Mouse (Mus musculus) embryo, embryonic 10.5 days (tissue): ENCODE data around the gene Zfp811.
"Not testable (repeated sequence)": the region's sequence is repeated elsewhere in the genome, so short reads cannot be mapped to it uniquely, and the experiment has no call there.

ENCODE experiments used
- DNase-seq: peaks from one replicate; pipeline ENCODE4 v3.0.0-alpha.2; 2015; ENCODE audit warnings: low spot score

Zfp811 gene

DNA sequence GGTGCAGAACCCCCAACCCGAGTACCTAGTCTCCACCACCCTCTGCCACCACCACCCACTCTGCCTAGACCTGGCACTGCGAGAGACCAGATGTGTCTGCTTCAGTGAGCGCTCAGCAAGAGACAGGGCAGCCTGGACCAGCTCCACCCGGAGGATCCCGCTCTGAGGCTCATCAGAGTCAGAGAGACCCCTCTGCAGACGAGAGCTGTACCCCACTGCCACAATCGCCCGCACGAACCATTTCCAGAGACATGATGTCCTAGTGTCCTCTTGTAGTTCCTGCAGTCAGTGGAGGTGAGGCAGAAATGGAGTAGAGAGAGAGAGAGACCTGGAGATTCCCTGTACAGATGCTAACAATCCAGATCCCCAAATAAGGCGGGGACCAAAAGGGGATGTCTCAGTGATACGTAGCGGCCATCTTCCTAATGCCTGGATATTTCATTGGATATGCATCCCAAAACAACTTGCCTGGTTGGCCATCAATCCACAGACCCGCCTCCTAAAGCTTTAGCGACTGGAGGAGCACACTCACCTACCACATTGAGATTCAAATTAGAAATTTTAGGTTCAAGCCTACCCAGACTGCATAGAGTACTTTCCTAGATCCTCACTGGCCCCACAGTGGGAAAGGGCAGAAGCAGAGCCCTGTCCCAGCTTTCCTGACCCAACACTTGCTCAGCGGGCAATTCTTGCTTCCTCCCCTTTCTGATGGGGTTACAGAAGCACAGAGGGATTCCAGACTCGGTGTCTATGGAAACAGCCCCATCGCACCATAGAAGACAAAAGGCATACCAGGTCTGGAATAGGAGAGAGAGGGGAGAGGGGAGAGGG is at the start of gene Zfp811:
Gene Zfp811 (minus strand): TSS at position 388 of the 831 bp plus-strand sequence.
- peak; percentile 93 for DNase-seq

GRCm38 (mm10) chr17:32856713-32857112 is 47.0 kb upstream of the Zfp811 start:
- not testable (repeated sequence) for DNase-seq

DNA sequence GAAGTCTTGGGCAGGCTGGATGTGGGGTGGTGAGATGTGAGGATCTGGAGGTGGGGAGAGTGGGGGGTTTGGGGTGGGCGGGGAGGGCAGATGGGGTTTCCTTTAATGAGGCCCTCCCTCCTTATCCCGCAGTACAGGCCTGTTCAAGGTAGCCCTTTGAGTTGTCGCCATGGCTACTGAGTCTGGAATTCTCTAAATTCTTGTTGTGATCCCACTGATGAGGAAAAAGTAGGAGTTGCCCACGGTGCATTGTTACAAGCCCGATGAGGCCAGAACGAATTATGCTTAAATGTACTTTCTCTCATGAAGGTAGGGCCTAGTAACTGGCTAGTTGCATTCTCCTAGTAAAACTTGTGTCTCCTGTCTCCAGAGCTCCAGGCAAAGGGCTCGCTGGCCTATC is 41.9 kb upstream of the Zfp811 start:
- DNase-seq: peak; percentile 29

DNA sequence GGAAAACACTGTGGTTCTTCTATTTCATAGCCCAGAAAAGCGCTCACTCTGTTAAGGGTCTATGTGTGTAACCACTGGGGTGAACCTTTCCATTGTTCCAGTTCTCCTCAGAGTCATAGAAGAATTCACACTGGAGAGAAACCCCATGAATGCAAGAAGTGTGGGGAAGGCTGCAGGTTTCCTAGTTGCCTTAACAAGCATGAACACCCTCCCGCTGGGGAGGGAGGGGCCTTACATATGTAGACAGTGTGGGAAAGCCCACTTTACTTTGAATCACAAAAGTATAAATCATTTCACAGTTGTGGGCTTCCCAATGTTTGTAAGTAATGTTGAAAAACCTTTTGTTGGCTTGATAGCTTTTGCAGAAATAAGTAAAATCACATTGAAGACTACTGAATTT is 31.7 kb upstream of the Zfp811 start:
- peak; percentile 48 for DNase-seq

DNA sequence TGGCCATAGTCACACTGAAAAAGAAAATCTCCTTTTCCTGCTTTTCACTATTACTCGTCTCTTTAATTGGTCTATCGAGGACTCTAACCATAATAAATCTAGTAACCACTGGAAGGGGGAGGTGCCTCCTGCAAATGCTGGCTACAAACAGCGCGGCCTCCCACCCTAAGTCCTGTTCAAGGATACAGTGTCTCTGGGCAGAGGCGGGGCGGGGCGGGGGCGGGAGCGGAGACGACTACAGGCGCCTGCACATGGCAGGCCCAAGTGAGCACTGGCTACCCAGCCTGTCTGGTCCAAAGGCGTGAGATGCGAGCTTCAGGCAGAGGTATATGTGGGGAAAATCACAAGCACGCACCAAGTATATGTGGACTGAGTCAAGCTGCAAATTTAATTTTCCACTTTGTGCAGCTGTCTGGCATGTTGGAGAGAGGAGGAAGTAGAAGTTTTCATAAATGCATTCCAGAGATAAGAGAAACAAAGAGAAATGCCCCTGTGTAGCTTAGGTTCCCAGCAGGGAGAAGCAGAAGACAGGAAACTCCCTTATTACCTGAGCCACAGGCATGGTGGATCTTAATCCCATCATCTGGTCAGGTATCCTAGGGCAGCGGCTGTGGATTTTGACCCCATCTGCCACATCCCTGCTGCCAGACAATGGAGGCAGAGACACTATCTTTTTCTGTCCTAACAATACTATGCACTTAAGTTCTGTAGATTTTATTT is 29.5 kb upstream of the Zfp811 start:
- peak; percentile 9 for DNase-seq

- DNase-seq: no peak
Measured at GRCm38 (mm10) chr17:32830418-32830782, 20.7 kb upstream of the Zfp811 start.

- DNase-seq: peak; percentile 95
Measured at GRCm38 (mm10) chr17:32829540-32830417, 20.0 kb upstream of the Zfp811 start, which contains the start of gene Zfp799. TSS of gene Zfp799 (minus strand) at chr17:32830261.

DNA sequence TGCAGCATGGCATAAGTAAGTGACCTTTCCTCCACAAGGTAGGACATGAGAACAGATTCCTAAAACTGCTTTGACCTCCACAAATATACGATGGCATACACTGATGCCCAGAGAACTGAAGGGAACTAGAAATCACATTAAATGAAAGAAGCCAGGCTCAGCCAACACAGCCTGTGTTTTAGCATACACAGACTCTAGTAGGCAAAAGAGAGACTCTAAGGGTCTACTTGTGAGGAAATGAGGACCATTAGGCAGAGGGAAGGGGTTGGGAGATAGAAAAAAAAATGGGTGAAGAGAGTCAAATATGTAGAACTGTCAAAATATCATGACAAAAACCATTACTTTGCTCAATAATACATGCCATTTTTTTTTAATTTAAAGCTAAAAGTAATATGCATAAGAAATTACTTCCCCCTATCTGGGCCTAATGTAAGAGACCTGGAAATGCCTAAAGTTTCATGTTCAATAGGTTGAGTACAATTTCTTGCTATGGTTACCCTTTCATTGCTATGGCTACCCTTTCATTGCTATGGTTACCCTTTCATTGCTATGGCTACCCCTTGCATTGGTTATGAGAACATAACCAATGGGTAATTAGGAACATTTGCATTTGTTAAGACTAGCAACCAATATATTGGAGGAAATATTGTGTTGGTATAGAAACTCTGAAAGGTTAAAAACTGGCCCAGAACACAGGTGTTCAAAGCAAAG is 6.5 kb upstream of the Zfp811 start:
- DNase-seq: peak; percentile 64

- DNase-seq: no peak
Measured at GRCm38 (mm10) chr17:32814136-32814535, 4.4 kb upstream of the Zfp811 start.

DNA sequence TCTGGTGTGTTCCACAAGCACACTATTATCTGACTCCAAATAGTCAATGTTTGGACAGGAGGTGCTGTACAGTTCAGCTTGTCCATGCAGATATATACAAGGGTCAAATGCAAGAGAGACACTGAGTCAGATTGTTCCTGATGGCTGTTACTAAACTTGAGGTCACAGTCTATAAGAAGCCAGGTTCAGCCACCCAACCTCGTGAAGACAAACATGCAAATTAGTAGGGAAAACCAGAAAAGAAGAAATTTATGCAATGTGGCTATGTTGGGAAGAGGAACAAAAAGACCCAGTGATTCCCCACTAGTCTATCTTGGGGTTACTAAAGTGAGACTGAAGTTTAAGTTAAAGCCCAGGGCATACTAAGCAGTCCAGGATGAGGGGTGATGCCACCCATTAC is 917 bp upstream of the Zfp811 start:
- DNase-seq: peak; percentile 9

GRCm38 (mm10) chr17:32808921-32809320 is 810 bp downstream of the Zfp811 start:
- DNase-seq: peak; percentile 60

DNA sequence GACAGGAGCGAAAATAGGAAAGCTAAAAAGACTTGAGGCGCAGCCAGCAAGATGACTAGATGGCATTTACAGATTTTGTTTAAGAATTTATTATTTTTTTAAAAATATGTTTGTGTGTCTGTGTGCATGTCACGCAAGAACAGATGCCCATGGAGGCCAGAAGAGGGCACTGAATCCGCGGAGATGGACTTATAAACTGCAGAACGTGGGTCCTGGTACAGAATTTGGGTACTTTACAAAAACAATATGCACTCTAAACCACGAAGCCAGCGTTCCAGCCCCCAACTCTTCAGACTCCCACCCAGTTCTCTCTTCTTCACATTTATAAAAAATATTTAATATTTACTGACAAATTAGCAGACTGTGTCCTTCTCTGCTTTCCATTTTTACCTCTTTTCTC is 20.5 kb downstream of the Zfp811 start:
- DNase-seq: peak; percentile 19

GRCm38 (mm10) chr17:32788576-32788975 is 21.2 kb downstream of the Zfp811 start:
- DNase-seq: no peak

GRCm38 (mm10) chr17:32788094-32788559 is 21.6 kb downstream of the Zfp811 start, which contains the start of gene Zfp871:
TSS of gene Zfp871 (minus strand) at chr17:32788287.
- peak; percentile 97 for DNase-seq

DNA sequence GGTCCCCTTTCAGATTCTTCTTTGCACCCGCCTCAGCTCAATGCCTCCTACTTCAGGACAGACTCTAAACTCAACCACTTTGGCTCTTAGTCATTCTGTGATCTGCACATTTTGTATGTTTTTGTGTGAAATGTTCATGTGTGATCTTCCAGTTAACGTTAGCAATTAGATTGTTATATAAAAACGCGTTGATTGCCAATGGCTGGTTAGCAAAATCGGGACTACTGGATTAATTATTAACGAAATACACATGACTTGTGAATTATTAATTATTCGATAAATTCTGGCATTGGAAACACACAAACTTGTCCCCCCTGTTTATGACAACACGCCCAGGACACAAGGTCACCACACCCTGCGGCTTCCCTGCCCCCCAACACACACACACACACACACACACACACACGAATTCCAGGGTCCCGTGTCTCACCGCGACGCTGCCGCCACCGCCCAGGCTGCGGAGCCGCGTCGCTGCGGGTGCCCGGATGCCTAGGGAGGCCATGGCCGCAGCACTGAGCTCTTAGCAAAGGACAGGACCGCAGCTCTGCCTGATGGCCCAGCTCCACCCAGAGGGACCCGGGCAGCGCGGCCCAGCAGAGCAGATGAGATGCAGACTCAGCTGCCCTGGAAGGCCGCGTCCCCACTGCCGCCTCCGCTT is 22.2 kb downstream of the Zfp811 start:
- DNase-seq: peak; percentile 34

DNA sequence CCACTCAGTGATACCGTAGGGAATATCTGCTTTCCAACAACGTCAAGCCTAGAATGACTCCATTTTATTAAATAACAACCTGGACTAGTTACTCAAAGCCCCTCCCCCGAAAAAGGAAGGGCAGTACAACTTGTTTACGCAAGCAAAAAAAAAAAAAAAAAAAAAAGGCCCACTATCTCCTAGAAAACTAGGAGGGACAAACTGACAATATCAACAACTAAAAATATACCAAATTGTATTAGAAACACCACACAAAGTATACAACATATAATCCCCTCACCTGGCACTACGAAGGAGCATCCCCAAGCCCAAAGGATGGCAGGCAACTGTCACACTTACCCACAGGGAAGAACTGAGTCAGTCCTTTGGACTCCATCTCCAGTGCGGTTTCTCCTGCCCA is 22.8 kb downstream of the Zfp811 start:
- no peak for DNase-seq

- DNase-seq: no peak
Measured at GRCm38 (mm10) chr17:32785656-32786055, 24.1 kb downstream of the Zfp811 start.

- no peak for DNase-seq
Measured at GRCm38 (mm10) chr17:32777564-32777963, 32.2 kb downstream of the Zfp811 start.

- DNase-seq: no peak
Measured at GRCm38 (mm10) chr17:32771213-32771612, 38.5 kb downstream of the Zfp811 start.

GRCm38 (mm10) chr17:32766422-32766821 is 43.3 kb downstream of the Zfp811 start:
- DNase-seq: no peak

DNA sequence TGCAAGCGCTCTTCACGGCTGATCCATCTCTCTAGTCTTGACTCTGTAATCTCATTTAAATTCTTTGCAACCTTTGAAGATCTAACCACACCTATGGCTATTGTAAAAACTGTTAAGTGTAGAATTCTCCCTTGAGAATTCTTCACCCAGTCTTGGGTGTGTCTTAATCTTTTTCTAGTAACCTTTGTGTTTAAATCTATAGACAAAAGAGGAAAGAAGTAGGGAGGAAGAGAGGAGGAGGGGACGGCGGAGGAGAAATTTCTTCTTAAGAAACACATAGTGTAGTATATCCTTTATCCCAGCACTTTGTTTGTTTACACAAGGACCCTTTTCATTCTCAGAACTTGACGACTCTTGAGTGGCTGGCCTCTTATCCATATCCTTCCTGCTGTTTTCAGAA is 52.4 kb downstream of the Zfp811 start:
- DNase-seq: no peak
